Mouse (Mus musculus) liver, postnatal 0 days (tissue): ENCODE data around the gene Tmf1.

Source experiments
- CTCF ChIP-seq: sonication (generic); IDR thresholded peaks from 2 replicates; pipeline ENCODE4 v1.5.1; 2016; ENCODE audit warnings: antibody characterized with exemption, low read depth
- EP300 ChIP-seq: IDR thresholded peaks from 2 replicates; pipeline ENCODE4 v1.6.1; 2016; ENCODE audit warnings: antibody characterized with exemption, low read depth, mild to moderate bottlenecking

- TF ChIP-seq CTCF (no peak), EP300 (peak; percentile 91)
Observed at GRCm38 (mm10) chr6:97116896-97117295, 62.0 kb downstream of the Tmf1 start.
